Mouse (Mus musculus) thymus, postnatal 4 days (tissue): ENCODE results near the gene Mnat1.

ENCODE experiments used
- DNase-seq: peaks from one replicate; pipeline ENCODE4 v3.0.0; 2021

Gene Mnat1

GRCm38 (mm10) chr12:73241960-73242359, 118.4 kb downstream of the Mnat1 start:
- DNase-seq, result peak; percentile 11

GRCm38 (mm10) chr12:73245687-73246086, 122.2 kb downstream of the Mnat1 start:
- DNase-seq, result no peak

GRCm38 (mm10) chr12:73255006-73255405, 131.5 kb downstream of the Mnat1 start:
- DNase-seq, result no peak

GRCm38 (mm10) chr12:73259269-73259668, 135.8 kb downstream of the Mnat1 start:
- no peak for DNase-seq

- DNase-seq, result no peak
Measured at GRCm38 (mm10) chr12:73260339-73260738, 136.8 kb downstream of the Mnat1 start.

- no peak for DNase-seq
Measured at GRCm38 (mm10) chr12:73265381-73265978, 142.0 kb downstream of the Mnat1 start.

GRCm38 (mm10) chr12:73266597-73266996, 143.1 kb downstream of the Mnat1 start:
- no peak for DNase-seq

GRCm38 (mm10) chr12:73268497-73268896, 145.0 kb downstream of the Mnat1 start:
- no peak for DNase-seq

- DNase-seq, result no peak
Measured at GRCm38 (mm10) chr12:73269531-73269930, 146.0 kb downstream of the Mnat1 start.

- DNase-seq, result no peak
Measured at GRCm38 (mm10) chr12:73269933-73270332, 146.4 kb downstream of the Mnat1 start.

- no peak for DNase-seq
Measured at GRCm38 (mm10) chr12:73274921-73275320, 151.4 kb downstream of the Mnat1 start.

GRCm38 (mm10) chr12:73286287-73287092, 163.0 kb downstream of the Mnat1 start, which contains the start of the genes Trmt5 and Slc38a6:
Trmt5 (minus strand) TSS chr12:73286710.
Slc38a6 (plus strand) TSS chr12:73286779.
- peak; percentile 90 for DNase-seq

GRCm38 (mm10) chr12:73287609-73288008, 164.1 kb downstream of the Mnat1 start:
- no peak for DNase-seq

- DNase-seq, result no peak
Measured at GRCm38 (mm10) chr12:73288626-73289025, 165.1 kb downstream of the Mnat1 start.

- DNase-seq, result no peak
Measured at GRCm38 (mm10) chr12:73294884-73295283, 171.4 kb downstream of the Mnat1 start.

GRCm38 (mm10) chr12:73295505-73296140, 172.1 kb downstream of the Mnat1 start:
- DNase-seq, result no peak

- no peak for DNase-seq
Measured at GRCm38 (mm10) chr12:73298621-73299020, 175.1 kb downstream of the Mnat1 start.

- no peak for DNase-seq
Measured at GRCm38 (mm10) chr12:73300531-73300930, 177.0 kb downstream of the Mnat1 start.

- DNase-seq, result no peak
Measured at GRCm38 (mm10) chr12:73304636-73305035, 181.1 kb downstream of the Mnat1 start.

GRCm38 (mm10) chr12:73307750-73308149, 184.2 kb downstream of the Mnat1 start:
- DNase-seq, result no peak

- DNase-seq, result no peak
Measured at GRCm38 (mm10) chr12:73308711-73309110, 185.2 kb downstream of the Mnat1 start.

- DNase-seq, result no peak
Measured at GRCm38 (mm10) chr12:73317706-73318686, 194.5 kb downstream of the Mnat1 start.
